Mouse (Mus musculus): ENCODE results near the gene Ambra1.
A peak's percentile ranks its signal among the peaks of the same experiment; 100 is the strongest.

Gene Ambra1

GRCm38 (mm10) chr2:91922586-91923414, 192.9 kb downstream of the Ambra1 start:
- DNase-seq = peak in 1 of 2 experiments; percentile 27

DNA sequence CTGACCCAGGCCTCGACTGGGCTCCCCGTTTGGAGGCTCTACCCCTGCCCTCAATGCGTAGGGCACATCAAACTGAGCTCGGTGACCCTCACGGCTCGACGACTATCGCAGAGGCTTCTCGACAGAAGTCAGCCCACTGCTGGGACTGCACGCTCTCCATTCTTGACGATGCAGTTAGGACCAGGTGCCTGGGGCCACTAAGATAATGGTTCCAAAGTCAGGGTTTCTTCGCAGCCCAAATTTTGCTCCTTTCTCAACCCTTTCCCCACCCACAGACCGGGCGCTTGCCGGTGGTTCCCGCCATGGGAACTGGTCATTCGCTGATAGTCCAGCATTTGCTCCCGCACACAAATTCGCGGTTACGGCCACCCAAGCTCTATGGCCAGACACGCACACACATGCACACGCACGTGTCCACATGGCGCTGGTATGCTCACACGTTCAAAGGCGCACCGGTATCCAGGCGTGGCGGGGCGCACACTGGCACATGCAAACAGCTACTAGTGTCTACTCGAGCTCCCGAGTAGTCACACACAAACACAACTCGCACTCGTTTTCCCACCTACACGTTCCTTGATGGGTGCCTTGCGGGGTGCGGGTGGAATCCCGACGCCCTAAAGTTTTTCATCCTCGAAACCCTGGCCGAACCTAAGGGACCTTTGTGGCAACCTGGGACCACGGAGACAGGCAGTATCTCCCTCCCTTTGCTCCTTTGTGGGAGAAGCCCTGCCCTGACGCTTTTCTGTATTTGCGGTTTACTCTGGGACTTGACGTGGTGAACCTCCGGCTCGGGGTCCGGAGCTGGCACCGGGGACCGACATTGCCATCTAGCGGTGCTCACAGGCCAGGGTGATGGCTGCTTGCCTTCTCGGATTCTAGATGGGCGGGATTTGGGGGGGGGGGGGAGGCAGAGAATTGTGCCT, 193.7 kb downstream of the Ambra1 start:
- DNase-seq = peak; percentile 73

DNA sequence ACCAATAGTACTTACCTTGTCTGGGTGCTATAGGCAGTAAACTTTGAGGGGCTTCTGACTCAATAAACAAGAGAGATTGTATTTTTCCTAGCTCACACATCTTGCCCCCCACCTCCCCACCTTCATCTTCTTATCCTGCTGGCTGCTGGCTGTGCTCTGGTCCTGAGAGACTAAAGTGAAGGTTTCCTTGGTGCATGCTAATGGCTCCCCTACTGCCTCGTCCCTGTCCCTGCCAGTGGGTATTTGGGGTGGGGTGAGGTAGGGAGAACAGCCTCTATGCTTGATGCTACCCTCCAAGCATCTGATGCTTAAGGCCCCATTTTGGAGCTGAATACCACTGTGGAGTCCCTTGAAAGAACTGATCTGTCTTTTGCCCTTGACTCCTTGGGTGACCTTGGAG, 194.8 kb downstream of the Ambra1 start:
- no peak for DNase-seq

GRCm38 (mm10) chr2:91925442-91925841, 195.5 kb downstream of the Ambra1 start:
- DNase-seq = no peak

DNA sequence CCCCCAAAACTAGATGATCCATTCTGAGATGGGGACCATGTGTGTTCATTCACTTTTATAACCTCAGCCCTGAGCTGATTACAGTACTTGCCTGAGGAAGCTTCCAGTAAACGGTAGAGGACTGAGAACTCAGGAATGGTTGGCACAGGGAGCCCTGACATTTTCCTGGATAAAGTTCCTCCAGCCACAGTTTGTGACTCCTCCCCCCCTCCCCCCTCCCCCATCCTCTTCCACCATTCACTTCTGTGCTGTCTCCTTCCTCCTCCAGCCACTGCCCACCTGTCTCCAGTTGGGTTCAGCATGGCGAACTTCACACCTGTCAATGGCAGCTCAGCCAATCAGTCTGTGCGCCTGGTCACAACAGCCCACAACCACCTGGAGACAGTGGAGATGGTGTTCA, 197.0 kb downstream of the Ambra1 start, which contains the start of gene Chrm4:
TSS of gene Chrm4 (plus strand) at position 301 of the 400 bp plus-strand sequence.
- DNase-seq = no peak

DNA sequence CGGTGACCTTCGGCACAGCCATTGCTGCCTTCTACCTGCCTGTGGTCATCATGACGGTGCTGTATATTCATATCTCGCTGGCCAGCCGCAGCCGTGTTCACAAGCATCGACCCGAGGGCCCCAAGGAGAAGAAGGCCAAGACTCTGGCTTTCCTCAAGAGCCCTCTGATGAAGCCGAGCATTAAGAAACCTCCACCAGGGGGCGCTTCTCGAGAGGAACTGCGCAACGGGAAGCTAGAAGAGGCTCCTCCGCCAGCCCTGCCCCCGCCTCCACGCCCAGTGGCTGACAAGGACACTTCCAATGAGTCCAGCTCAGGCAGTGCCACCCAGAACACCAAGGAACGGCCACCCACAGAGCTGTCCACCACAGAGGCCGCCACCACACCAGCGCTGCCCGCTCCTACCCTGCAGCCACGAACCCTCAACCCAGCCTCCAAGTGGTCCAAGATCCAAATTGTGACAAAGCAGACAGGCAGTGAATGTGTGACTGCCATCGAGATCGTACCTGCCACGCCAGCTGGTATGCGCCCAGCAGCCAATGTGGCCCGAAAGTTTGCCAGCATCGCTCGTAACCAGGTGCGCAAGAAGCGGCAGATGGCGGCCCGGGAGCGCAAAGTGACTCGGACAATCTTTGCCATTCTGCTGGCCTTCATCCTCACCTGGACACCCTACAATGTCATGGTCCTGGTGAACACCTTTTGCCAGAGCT, 198.0 kb downstream of the Ambra1 start:
- DNase-seq = peak; percentile 87 to 88

GRCm38 (mm10) chr2:91928534-91929350, 198.8 kb downstream of the Ambra1 start:
- no peak for DNase-seq

GRCm38 (mm10) chr2:91929455-91929854, 199.5 kb downstream of the Ambra1 start:
- DNase-seq = no peak

GRCm38 (mm10) chr2:91929936-91930335, 200.0 kb downstream of the Ambra1 start:
- peak; percentile 62 for DNase-seq

DNA sequence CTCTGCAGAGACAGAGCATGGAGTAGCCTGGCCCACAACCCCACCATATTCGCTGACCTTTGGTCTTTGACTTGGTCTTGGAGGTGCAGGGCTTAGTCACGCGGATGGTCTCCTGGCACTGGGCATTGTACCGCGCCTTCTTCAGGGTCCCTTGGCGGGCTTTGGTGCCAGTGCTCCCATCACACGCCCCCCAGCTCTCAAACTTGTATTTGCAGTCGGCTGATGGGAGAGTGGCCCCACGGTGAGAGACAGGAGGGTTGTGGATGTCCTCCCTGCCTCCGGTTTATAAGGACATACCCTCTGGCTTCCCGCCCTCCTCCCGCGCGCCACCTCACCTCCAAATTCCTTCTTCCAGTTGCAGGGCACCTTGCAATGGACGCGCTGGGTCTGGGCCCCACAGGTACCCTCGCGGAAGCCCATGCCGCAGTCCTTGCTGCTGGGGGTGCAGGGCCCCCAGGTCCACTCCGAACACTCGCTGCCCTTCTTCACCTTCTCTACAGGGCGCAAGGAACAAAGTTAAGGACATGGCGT, 200.9 kb downstream of the Ambra1 start:
- no peak for DNase-seq

GRCm38 (mm10) chr2:91931328-91932159, 201.6 kb downstream of the Ambra1 start:
- no peak for DNase-seq

- no peak for DNase-seq
Measured at GRCm38 (mm10) chr2:91932160-91932711, 202.3 kb downstream of the Ambra1 start, which contains the start of gene Mdk. Gene Mdk (minus strand): TSS chr2:91932297.

- DNase-seq = no peak
Measured at GRCm38 (mm10) chr2:91932737-91933350, 202.9 kb downstream of the Ambra1 start.

DNA sequence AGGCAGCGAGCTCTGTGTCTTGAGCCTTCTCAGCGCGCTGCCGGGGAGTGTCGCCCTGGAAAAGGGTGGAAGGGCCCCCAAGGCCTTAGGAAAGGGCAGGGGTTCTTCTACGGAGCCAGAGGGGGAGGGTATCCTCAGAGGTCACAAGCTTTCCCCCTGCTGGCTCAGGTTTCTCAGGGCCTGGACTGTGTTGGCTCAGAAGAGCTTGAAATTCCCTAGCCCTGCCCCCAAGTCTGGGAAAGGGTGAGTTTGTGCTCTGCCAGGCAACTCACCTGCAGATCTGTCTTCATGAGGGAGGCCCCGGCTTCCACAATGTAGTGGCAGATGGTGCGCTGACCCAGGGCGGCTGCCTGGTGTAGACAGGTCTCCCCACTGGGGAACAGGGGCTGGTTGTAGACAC, 203.5 kb downstream of the Ambra1 start:
- DNase-seq = no peak

DNA sequence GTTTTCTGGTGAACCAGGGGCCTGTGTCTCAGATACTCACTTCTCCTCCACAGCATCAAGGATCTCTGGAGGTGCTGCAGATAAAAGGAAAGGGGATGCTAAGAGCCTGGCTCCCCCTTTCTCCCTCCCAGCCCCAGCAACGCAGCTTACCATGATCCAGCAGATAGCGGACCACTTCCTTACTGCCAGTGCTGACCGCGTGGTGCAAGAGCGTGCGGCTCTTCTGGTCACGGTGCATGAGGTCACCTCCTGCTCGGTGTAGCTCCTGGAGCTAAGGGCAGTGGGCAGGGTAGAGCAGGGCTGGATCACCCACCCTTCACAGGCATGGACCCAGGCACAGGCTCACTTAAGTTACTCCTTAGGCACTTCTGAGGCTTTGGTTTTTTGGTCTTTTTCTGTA, 204.1 kb downstream of the Ambra1 start:
- no peak for DNase-seq

DNA sequence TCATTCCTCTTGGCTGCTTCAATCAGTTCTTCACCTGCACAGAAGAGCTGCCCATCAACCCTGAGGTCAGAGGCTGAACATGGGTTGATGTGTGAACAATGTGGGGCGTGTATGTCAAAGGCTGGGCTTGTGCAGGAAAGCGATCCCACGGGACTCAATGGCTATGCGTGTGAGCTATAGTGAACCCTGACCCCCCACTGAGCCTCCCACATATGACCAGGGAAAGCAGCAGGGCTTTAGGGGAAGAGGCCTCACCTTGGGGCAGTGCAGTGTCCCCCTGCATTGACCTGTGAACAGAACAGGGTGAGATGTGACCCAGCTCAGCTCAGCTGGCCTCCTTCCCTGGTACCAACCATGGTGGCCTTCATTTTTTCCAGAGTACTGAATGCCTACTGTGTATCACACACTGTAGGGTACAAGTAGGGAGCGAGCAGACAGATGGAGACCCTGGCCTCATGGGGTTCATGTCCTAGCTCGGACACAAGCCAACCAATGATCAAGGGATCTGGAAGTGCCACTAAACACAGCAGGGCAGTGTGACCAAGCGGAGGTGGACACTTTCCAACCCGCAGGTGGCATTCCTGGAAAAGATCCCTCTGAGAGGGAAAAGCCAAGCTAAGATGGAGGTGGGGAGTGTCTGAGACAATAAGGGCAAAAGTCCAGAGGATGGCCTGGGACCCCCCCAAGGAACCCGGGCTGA, 205.0 kb downstream of the Ambra1 start:
- DNase-seq = no peak

DNA sequence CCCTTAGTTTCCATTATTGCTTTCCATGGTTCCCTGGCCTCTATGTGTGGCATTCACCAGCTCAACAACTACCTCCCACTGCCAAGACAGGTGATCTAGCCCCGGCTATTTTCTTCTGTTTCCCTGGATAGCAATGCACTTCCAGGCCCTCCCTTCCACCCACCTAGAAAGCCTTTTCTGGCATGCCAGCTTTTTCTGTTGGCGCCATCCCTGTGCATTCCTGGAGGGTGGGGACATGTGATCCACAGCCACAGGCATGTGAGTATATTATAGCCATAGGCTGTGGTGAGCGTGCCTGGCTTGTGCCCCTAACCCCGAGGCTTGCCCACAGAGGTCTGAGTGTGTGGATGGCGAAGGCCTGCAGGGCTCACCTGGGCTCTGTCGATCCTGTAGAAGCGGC, 206.2 kb downstream of the Ambra1 start:
- DNase-seq = no peak

- no peak for DNase-seq
Measured at GRCm38 (mm10) chr2:91939303-91939935, 209.5 kb downstream of the Ambra1 start.

GRCm38 (mm10) chr2:91942356-91942755, 212.4 kb downstream of the Ambra1 start:
- DNase-seq = no peak
